Mouse (Mus musculus): ENCODE measurements at regions not wholly inside any gene's neighbourhood (a gene's known extent, or its start where the extent isn't known, plus 50 kb on each side); places are given as distances from the start of the nearest gene placed in this dataset.

DNA sequence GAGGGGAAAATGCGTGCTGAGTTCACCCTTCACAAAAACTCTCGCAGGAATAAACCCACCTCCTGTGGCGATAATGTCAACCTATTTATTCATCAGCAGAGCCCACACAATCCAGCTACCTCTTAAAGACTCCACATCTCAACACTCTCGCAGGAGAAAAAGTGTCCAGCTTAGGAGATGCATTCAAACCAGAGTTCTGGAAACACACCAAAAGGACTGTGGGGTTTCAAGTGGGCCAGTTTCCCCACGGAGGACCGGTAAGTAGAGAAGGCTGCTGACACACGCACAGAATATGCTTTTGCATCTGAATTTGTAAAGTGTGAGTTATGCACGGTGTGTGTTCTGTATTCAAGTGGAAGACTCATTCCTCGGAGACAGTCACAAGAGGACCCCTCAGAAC, 164.0 kb downstream of the Rpap3 start:
- Histone ChIP-seq H3K27ac (ENCODE audit: insufficient read depth, low read length) (no peak overlapping the region), H3K4me3 (ENCODE audit: low read depth, low read length) (no peak overlapping the region), H3K36me3 (ENCODE audit: control insufficient read depth, insufficient read depth, low read length, poor library complexity, severe bottlenecking) (no peaks in the 10 kb centered on the region)

GRCm38 (mm10) chr15:97536145-97536544, 169.5 kb downstream of the Rpap3 start:
- TF ChIP-seq CTCF (IDR thresholded peaks at IDR 0.05; ENCODE audit: low read depth, low read length) (peak; percentile 45), POLR2A (IDR thresholded peaks at IDR 0.05; ENCODE audit: insufficient read depth, low read length) (no peak)
- H3K27me3 ChIP-seq (ENCODE audit: control insufficient read depth, insufficient read depth, low read length, poor library complexity, severe bottlenecking): no peaks in the 10 kb centered on the region
- no peaks in the 10 kb centered on the region for H3K4me1 ChIP-seq (ENCODE audit: control insufficient read depth, insufficient read depth, low read length)
- 0 out of 2 replicates have a peak, but pooled peaks cover 6% of the 10 kb centered on the region for H3K9me3 ChIP-seq (replicated peaks; ENCODE audit: control insufficient read depth, insufficient read depth, low read length, poor library complexity, severe bottlenecking)
- no peak overlapping the region for H3K9ac ChIP-seq (ENCODE audit: low read depth, poor library complexity, severe bottlenecking)
- no peaks in the 10 kb centered on the region for H3K36me3 ChIP-seq (ENCODE audit: control insufficient read depth, insufficient read depth, low read length, poor library complexity, severe bottlenecking)
- no peak overlapping the region for H3K4me3 ChIP-seq (ENCODE audit: low read depth, low read length)
- no peak overlapping the region for H3K27ac ChIP-seq (ENCODE audit: insufficient read depth, low read length)

More for the DNA sequence above, 164.0 kb downstream of the Rpap3 start:
- Histone ChIP-seq H3K27me3 (ENCODE audit: control insufficient read depth, insufficient read depth, low read length, poor library complexity, severe bottlenecking) (no peaks in the 10 kb centered on the region), H3K9me3 (replicated peaks; ENCODE audit: control insufficient read depth, insufficient read depth, low read length, poor library complexity, severe bottlenecking) (no peaks in the 10 kb centered on the region), H3K4me1 (ENCODE audit: control insufficient read depth, insufficient read depth, low read length) (no peaks in the 10 kb centered on the region), H3K9ac (ENCODE audit: low read depth, poor library complexity, severe bottlenecking) (no peak overlapping the region)
- TF ChIP-seq POLR2A (IDR thresholded peaks at IDR 0.05; ENCODE audit: insufficient read depth, low read length) (no peak), CTCF (IDR thresholded peaks at IDR 0.05; ENCODE audit: low read depth, low read length) (no peak)

- no peak overlapping the region for H3K4me3 ChIP-seq (ENCODE audit: low read depth, low read length)
- H3K4me1 ChIP-seq (ENCODE audit: control insufficient read depth, insufficient read depth, low read length): no peaks in the 10 kb centered on the region
- TF ChIP-seq EP300 (IDR thresholded peaks at IDR 0.05; ENCODE audit: insufficient read depth, low read depth, low read length) (no peak), CTCF (IDR thresholded peaks at IDR 0.05; ENCODE audit: low read depth, low read length) (no peak), POLR2A (IDR thresholded peaks at IDR 0.05; ENCODE audit: insufficient read depth, low read length) (no peak)
- no peaks in the 10 kb centered on the region for H3K27me3 ChIP-seq (ENCODE audit: control insufficient read depth, insufficient read depth, low read length, poor library complexity, severe bottlenecking)
- no peak overlapping the region for H3K9ac ChIP-seq (ENCODE audit: low read depth, poor library complexity, severe bottlenecking)
- H3K27ac ChIP-seq (ENCODE audit: insufficient read depth, low read length): no peak overlapping the region
- H3K36me3 ChIP-seq (ENCODE audit: control insufficient read depth, insufficient read depth, low read length, poor library complexity, severe bottlenecking): no peaks in the 10 kb centered on the region
- H3K9me3 ChIP-seq (replicated peaks; ENCODE audit: control insufficient read depth, insufficient read depth, low read length, poor library complexity, severe bottlenecking): 0 out of 2 replicates have a peak, but pooled peaks cover 6% of the 10 kb centered on the region
Measured at GRCm38 (mm10) chr15:97534878-97535277, 170.7 kb downstream of the Rpap3 start.

GRCm38 (mm10) chr15:97533553-97534291, 171.9 kb downstream of the Rpap3 start:
- H3K27me3 ChIP-seq (ENCODE audit: control insufficient read depth, insufficient read depth, low read length, poor library complexity, severe bottlenecking): no peaks in the 10 kb centered on the region
- TF ChIP-seq POLR2A (IDR thresholded peaks at IDR 0.05; ENCODE audit: insufficient read depth, low read length): no peak
- no peak for TF ChIP-seq EP300 (IDR thresholded peaks at IDR 0.05; ENCODE audit: insufficient read depth, low read depth, low read length)
- no peak for TF ChIP-seq CTCF (IDR thresholded peaks at IDR 0.05; ENCODE audit: low read depth, low read length)

GRCm38 (mm10) chr15:97532346-97532910, 173.2 kb downstream of the Rpap3 start:
- Histone ChIP-seq H3K9ac (ENCODE audit: low read depth, poor library complexity, severe bottlenecking) (no peak overlapping the region), H3K4me1 (ENCODE audit: control insufficient read depth, insufficient read depth, low read length) (no peaks in the 10 kb centered on the region), H3K27ac (ENCODE audit: insufficient read depth, low read length) (no peak overlapping the region), H3K27me3 (ENCODE audit: control insufficient read depth, insufficient read depth, low read length, poor library complexity, severe bottlenecking) (no peaks in the 10 kb centered on the region), H3K9me3 (replicated peaks; ENCODE audit: control insufficient read depth, insufficient read depth, low read length, poor library complexity, severe bottlenecking) (0 out of 2 replicates have a peak, but pooled peaks cover 6% of the 10 kb centered on the region), H3K4me3 (ENCODE audit: low read depth, low read length) (no peak overlapping the region), H3K36me3 (ENCODE audit: control insufficient read depth, insufficient read depth, low read length, poor library complexity, severe bottlenecking) (no peaks in the 10 kb centered on the region)
- TF ChIP-seq EP300 (IDR thresholded peaks at IDR 0.05; ENCODE audit: insufficient read depth, low read depth, low read length) (no peak), CTCF (IDR thresholded peaks at IDR 0.05; ENCODE audit: low read depth, low read length) (no peak)

More at GRCm38 (mm10) chr15:97533553-97534291, 171.9 kb downstream of the Rpap3 start:
- Histone ChIP-seq H3K27ac (ENCODE audit: insufficient read depth, low read length) (no peak overlapping the region), H3K4me1 (ENCODE audit: control insufficient read depth, insufficient read depth, low read length) (no peaks in the 10 kb centered on the region), H3K36me3 (ENCODE audit: control insufficient read depth, insufficient read depth, low read length, poor library complexity, severe bottlenecking) (no peaks in the 10 kb centered on the region), H3K9ac (ENCODE audit: low read depth, poor library complexity, severe bottlenecking) (no peak overlapping the region), H3K4me3 (ENCODE audit: low read depth, low read length) (no peak overlapping the region), H3K9me3 (replicated peaks; ENCODE audit: control insufficient read depth, insufficient read depth, low read length, poor library complexity, severe bottlenecking) (0 out of 2 replicates have a peak, but pooled peaks cover 6% of the 10 kb centered on the region)

All from ES-Bruce4 (cell line).